Mouse (Mus musculus) lung, adult 2 months (tissue): ENCODE measurements around the gene Nova2. TPM values are rescaled to one million over a fixed set of nuclear protein-coding genes. Genes with fewer than 3 reads are reported as not detected.

Source experiments
- DNase-seq: peaks from one replicate; pipeline ENCODE4 v3.0.0; 2022
- H3K4me1 ChIP-seq: fragments of 200-500 bp; 2 replicates; pipeline ENCODE4 v1.6.1; 2011; ENCODE audit warnings: low read length; ENCODE audit not compliant: control insufficient read depth, insufficient read depth
- H3K4me3 ChIP-seq: fragments of 200-500 bp; replicated peaks from 2 replicates; pipeline ENCODE3; 2011; ENCODE audit warnings: low read depth, mild to moderate bottlenecking, control low read depth, low read length; ENCODE audit errors: extremely low read depth
- CTCF ChIP-seq: fragments of 200-500 bp; IDR thresholded peaks from 2 replicates; pipeline ENCODE4 v1.5.1; 2011; ENCODE audit warnings: mild to moderate bottlenecking, low read length, control low read depth; ENCODE audit not compliant: insufficient read depth
- POLR2A ChIP-seq: fragments of 200-500 bp; IDR thresholded peaks from 2 replicates; pipeline ENCODE4 v1.6.1; 2011; ENCODE audit warnings: low read depth, mild to moderate bottlenecking, control low read depth, low read length, borderline replicate concordance; ENCODE audit errors: extremely low read depth
- WGBS: fragments of 180-500 bp; shearing (Covaris S2); methylation state at CpG from one replicate; pipeline ENCODE4 v1.1.7; 2018; 5-methylcytosine and 5-hydroxymethylcytosine counted together
- polyA plus RNA-seq: library from polyadenylated mRNA; depleted of rRNA; stranded (reverse); fragments of >200 nt; gene quantifications from 2 replicates; pipeline ENCODE4 v1.2.3, GENCODE M21; 2012

Gene Nova2
- polyA plus RNA-seq, 1 experiment, result 5.0 TPM

GRCm38 (mm10) chr7:18963294-18963843, 37.7 kb downstream of the Nova2 start:
- WGBS, result 10% methylated on average over 19 of the region's 19 CpGs
- H3K4me1 ChIP-seq, result peaks cover 5% of the 10 kb centered on the region; the same call in 1 of the 2 replicates
- no peak for TF ChIP-seq POLR2A
- TF ChIP-seq CTCF, result no peak
- H3K4me3 ChIP-seq, result no peak overlapping the region
- no peak for DNase-seq

- no peak for DNase-seq
- TF ChIP-seq POLR2A, result no peak
- no peak for TF ChIP-seq CTCF
- WGBS, result 65% methylated on average over 5 of the region's 5 CpGs
- no peak overlapping the region for H3K4me3 ChIP-seq
- 0 out of 2 replicates have a peak, but pooled peaks cover 2% of the 10 kb centered on the region for H3K4me1 ChIP-seq
These were observed 39.6 kb downstream of the Nova2 start for GRCm38 (mm10) chr7:18965312-18965711.

GRCm38 (mm10) chr7:18967603-18968002, 41.9 kb downstream of the Nova2 start:
- Histone ChIP-seq H3K4me3 (no peak overlapping the region), H3K4me1 (0 out of 2 replicates have a peak, but pooled peaks cover 2% of the 10 kb centered on the region)
- 7% methylated on average over 8 of the region's 8 CpGs for WGBS
- no peak for DNase-seq
- TF ChIP-seq CTCF (no peak), POLR2A (no peak)

- TF ChIP-seq POLR2A (no peak), CTCF (0 out of 2 replicates have a peak, but pooled peaks have one; percentile 5)
- no peak for DNase-seq
- H3K4me1 ChIP-seq, result no peaks in the 10 kb centered on the region
- 86% methylated on average over 3 of the region's 3 CpGs for WGBS
- H3K4me3 ChIP-seq, result no peak overlapping the region
These were observed 45.3 kb downstream of the Nova2 start for GRCm38 (mm10) chr7:18970956-18971355.

GRCm38 (mm10) chr7:18978381-18978780, 52.7 kb downstream of the Nova2 start:
- no peaks in the 10 kb centered on the region for H3K4me1 ChIP-seq
- WGBS, result 72% methylated on average over 9 of the region's 9 CpGs
- no peak for TF ChIP-seq POLR2A
- no peak for DNase-seq
- no peak overlapping the region for H3K4me3 ChIP-seq

GRCm38 (mm10) chr7:18986503-18986902, 60.8 kb downstream of the Nova2 start:
- Histone ChIP-seq H3K4me1 (no peaks in the 10 kb centered on the region), H3K4me3 (no peak overlapping the region)
- DNase-seq, result no peak
- WGBS, result 51% methylated on average over 2 of the region's 2 CpGs
- TF ChIP-seq CTCF (no peak), POLR2A (no peak)

GRCm38 (mm10) chr7:18987100-18987499, 61.4 kb downstream of the Nova2 start, which contains the start of gene Nanos2:
Gene Nanos2, plus strand, starts transcription at chr7:18987400.
- WGBS, result 31% methylated on average over 2 of the region's 2 CpGs
- no peak for TF ChIP-seq CTCF
- TF ChIP-seq POLR2A, result no peak
- no peak within 1 kb of the TSS for H3K4me3 ChIP-seq

GRCm38 (mm10) chr7:18987747-18988146, 62.1 kb downstream of the Nova2 start:
- no peak for DNase-seq
- TF ChIP-seq CTCF, result no peak
- no peak for TF ChIP-seq POLR2A
- Histone ChIP-seq H3K4me3 (no peak overlapping the region), H3K4me1 (no peaks in the 10 kb centered on the region)
- WGBS, result 72% methylated on average over 13 of the region's 13 CpGs

More at GRCm38 (mm10) chr7:18987100-18987499, 61.4 kb downstream of the Nova2 start, which contains the start of gene Nanos2:
- H3K4me1 ChIP-seq, result no peaks in the 10 kb centered on the region
- no peak for DNase-seq

- TF ChIP-seq POLR2A, result no peak
- WGBS, result 54% methylated on average over 6 of the region's 6 CpGs
- Histone ChIP-seq H3K4me1 (no peaks in the 10 kb centered on the region), H3K4me3 (no peak overlapping the region)
- DNase-seq, result no peak
These were observed 63.1 kb downstream of the Nova2 start for GRCm38 (mm10) chr7:18988780-18989179.

GRCm38 (mm10) chr7:18989995-18990394, 64.3 kb downstream of the Nova2 start:
- Histone ChIP-seq H3K4me3 (no peak overlapping the region), H3K4me1 (no peaks in the 10 kb centered on the region)
- WGBS, result 7% methylated on average over 5 of the region's 5 CpGs
- DNase-seq, result no peak
- TF ChIP-seq CTCF, result no peak
- TF ChIP-seq POLR2A, result no peak
